Mouse (Mus musculus) brown adipose tissue, adult 24 weeks (tissue): ENCODE measurements at regions not wholly inside any gene's neighbourhood (a gene's known extent, or its start where the extent isn't known, plus 50 kb on each side); places are given as distances from the start of the nearest gene placed in this dataset.

Experiments
- H3K27ac ChIP-seq: fragments of 200-500 bp; replicated peaks from 2 replicates; pipeline ENCODE4 v1.5.1; 2012; ENCODE audit warnings: low read depth, mild to moderate bottlenecking, low read length
- H3K4me1 ChIP-seq: fragments of 200-500 bp; 2 replicates; pipeline ENCODE4 v1.6.1; 2012; ENCODE audit warnings: low read length, mixed read lengths; ENCODE audit not compliant: control insufficient read depth, insufficient read depth, insufficient read length
- H3K4me3 ChIP-seq: fragments of 200-500 bp; 2 replicates; pipeline ENCODE4 v1.5.1; 2012; ENCODE audit warnings: low read depth, mild to moderate bottlenecking, low read length, moderate library complexity; ENCODE audit not compliant: insufficient read depth

- Histone ChIP-seq H3K4me1 (peaks cover 2% of the 10 kb centered on the region; the same call in 1 of the 2 replicates), H3K4me3 (no peak overlapping the region), H3K27ac (no peak overlapping the region)
Measured at GRCm38 (mm10) chr10:17411300-17411987, 311.6 kb upstream of the Cited2 start.

GRCm38 (mm10) chr10:17415112-17415511 is 307.9 kb upstream of the Cited2 start:
- Histone ChIP-seq H3K4me1 (peaks cover 5% of the 10 kb centered on the region; the same call in 1 of the 2 replicates), H3K4me3 (no peak overlapping the region), H3K27ac (no peak overlapping the region)

- Histone ChIP-seq H3K4me1 (peaks cover 5% of the 10 kb centered on the region; the same call in 1 of the 2 replicates), H3K4me3 (no peak overlapping the region), H3K27ac (no peak overlapping the region)
Measured at GRCm38 (mm10) chr10:17416121-17416520, 306.9 kb upstream of the Cited2 start.

- H3K4me1 ChIP-seq: peaks cover 3% of the 10 kb centered on the region; the same call in 1 of the 2 replicates
- no peak overlapping the region for H3K4me3 ChIP-seq
- H3K27ac ChIP-seq: no peak overlapping the region
Measured at GRCm38 (mm10) chr10:17417394-17417793, 305.6 kb upstream of the Cited2 start.

GRCm38 (mm10) chr10:17418227-17418685 is 304.8 kb upstream of the Cited2 start:
- no peak overlapping the region for H3K4me3 ChIP-seq
- peak overlapping the region; percentile 45 for H3K27ac ChIP-seq
- peaks cover 3% of the 10 kb centered on the region; the same call in 1 of the 2 replicates for H3K4me1 ChIP-seq

GRCm38 (mm10) chr10:17423584-17424278 is 299.3 kb upstream of the Cited2 start:
- no peak overlapping the region for H3K27ac ChIP-seq

GRCm38 (mm10) chr10:17426197-17426596 is 296.8 kb upstream of the Cited2 start:
- no peaks in the 10 kb centered on the region for H3K4me1 ChIP-seq
- H3K4me3 ChIP-seq: no peak overlapping the region
- no peak overlapping the region for H3K27ac ChIP-seq

More at GRCm38 (mm10) chr10:17423584-17424278, 299.3 kb upstream of the Cited2 start:
- H3K4me1 ChIP-seq: no peaks in the 10 kb centered on the region
- no peak overlapping the region for H3K4me3 ChIP-seq

- Histone ChIP-seq H3K4me3 (no peak overlapping the region), H3K27ac (no peak overlapping the region), H3K4me1 (no peaks in the 10 kb centered on the region)
Measured at GRCm38 (mm10) chr10:17427316-17427715, 295.7 kb upstream of the Cited2 start.

- no peak overlapping the region for H3K27ac ChIP-seq
Measured at GRCm38 (mm10) chr10:17428315-17428714, 294.7 kb upstream of the Cited2 start.

GRCm38 (mm10) chr10:17431068-17431467 is 291.9 kb upstream of the Cited2 start:
- H3K27ac ChIP-seq: no peak overlapping the region
- no peak overlapping the region for H3K4me3 ChIP-seq
- H3K4me1 ChIP-seq: no peaks in the 10 kb centered on the region

More at GRCm38 (mm10) chr10:17428315-17428714, 294.7 kb upstream of the Cited2 start:
- H3K4me3 ChIP-seq: no peak overlapping the region
- H3K4me1 ChIP-seq: no peaks in the 10 kb centered on the region

GRCm38 (mm10) chr10:17434098-17434497 is 288.9 kb upstream of the Cited2 start:
- Histone ChIP-seq H3K4me3 (no peak overlapping the region), H3K27ac (no peak overlapping the region), H3K4me1 (no peaks in the 10 kb centered on the region)

GRCm38 (mm10) chr10:17450240-17450639 is 272.8 kb upstream of the Cited2 start:
- H3K27ac ChIP-seq: no peak overlapping the region
- no peak overlapping the region for H3K4me3 ChIP-seq
- H3K4me1 ChIP-seq: no peaks in the 10 kb centered on the region

GRCm38 (mm10) chr10:17470880-17471279 is 252.1 kb upstream of the Cited2 start:
- H3K4me1 ChIP-seq: peaks cover 1% of the 10 kb centered on the region; the same call in 1 of the 2 replicates
- H3K27ac ChIP-seq: no peak overlapping the region
- no peak overlapping the region for H3K4me3 ChIP-seq

GRCm38 (mm10) chr10:17472536-17472935 is 250.5 kb upstream of the Cited2 start:
- Histone ChIP-seq H3K27ac (no peak overlapping the region), H3K4me3 (no peak overlapping the region), H3K4me1 (peaks cover 7% of the 10 kb centered on the region; the same call in 1 of the 2 replicates)

GRCm38 (mm10) chr10:17475976-17476375 is 247.0 kb upstream of the Cited2 start:
- Histone ChIP-seq H3K4me3 (no peak overlapping the region), H3K4me1 (peaks cover 13% of the 10 kb centered on the region), H3K27ac (no peak overlapping the region)
